Mouse (Mus musculus): ENCODE data around the gene Ccdc124.

- TF ChIP-seq POLR2A (IDR thresholded peaks at IDR 0.05; ENCODE audit: low read depth, low read length): no peak
- TF ChIP-seq SIN3A (IDR thresholded peaks at IDR 0.05; ENCODE audit: low read length): no peak
- no peak for TF ChIP-seq JUND (conservative IDR thresholded peaks at IDR 0.05; ENCODE audit: low read depth, low read length)
- no peak for TF ChIP-seq CTCF (conservative IDR thresholded peaks at IDR 0.05 in 1 of 2, IDR thresholded peaks at IDR 0.05 in 1 of 2; ENCODE audit: low read depth in 2 of 2, low read length in 2 of 2)
- no peak for TF ChIP-seq UBTF (IDR thresholded peaks at IDR 0.05; ENCODE audit: low read depth, low read length)
- no peak for TF ChIP-seq MXI1 (IDR thresholded peaks at IDR 0.05; ENCODE audit: low read depth, low read length)
- TF ChIP-seq MAFK (IDR thresholded peaks at IDR 0.05; ENCODE audit: insufficient replicate concordance, low read length): no peak
- no peak for TF ChIP-seq RCOR1 (conservative IDR thresholded peaks at IDR 0.05; ENCODE audit: low read depth, low read length)
Observed at GRCm38 (mm10) chr8:70880126-70880525, 6.4 kb upstream of the Ccdc124 start.

All from CH12.LX (cell line).